Mouse (Mus musculus): ENCODE data around the gene Map2k4. TPM values are rescaled to one million over a fixed set of nuclear protein-coding genes. Genes with fewer than 3 reads are reported as not detected.

Map2k4 gene
- polyA plus RNA-seq, 1 experiment from 2014 or later = 68.8 TPM

GRCm38 (mm10) chr11:65801899-65802298 lies 13.8 kb upstream of the Map2k4 start:
- Histone ChIP-seq H3K4me1 (replicated peaks) (no peaks in the 10 kb centered on the region), H3K27me3 (0 out of 2 replicates have a peak, but pooled peaks cover 2% of the 10 kb centered on the region), H3K4me3 (replicated peaks) (no peak overlapping the region), H3K27ac (no peak overlapping the region), H3K9me3 (no peaks in the 10 kb centered on the region), H3K9ac (replicated peaks) (no peak overlapping the region), H3K36me3 (no peaks in the 10 kb centered on the region), H3K4me2 (no peak overlapping the region)
- WGBS = 63% methylated on average over 3 of the region's 3 CpGs
- ATAC-seq (ENCODE audit: insufficient number of reproducible peaks, insufficient read depth, low FRiP score, low TSS enrichment, low read depth) = no peak

GRCm38 (mm10) chr11:65795896-65796295 lies 7.8 kb upstream of the Map2k4 start:
- H3K36me3 ChIP-seq = no peaks in the 10 kb centered on the region
- WGBS = 77% methylated on average over 1 of the region's 1 CpGs
- no peak for ATAC-seq (ENCODE audit: insufficient number of reproducible peaks, insufficient read depth, low FRiP score, low TSS enrichment, low read depth)

GRCm38 (mm10) chr11:65794428-65795219 lies 6.5 kb upstream of the Map2k4 start:
- no peak overlapping the region for H3K4me3 ChIP-seq (replicated peaks)
- ATAC-seq (ENCODE audit: insufficient number of reproducible peaks, insufficient read depth, low FRiP score, low TSS enrichment, low read depth) = no peak
- no peaks in the 10 kb centered on the region for H3K27me3 ChIP-seq
- WGBS = 76% methylated on average over 10 of the region's 10 CpGs
- no peaks in the 10 kb centered on the region for H3K36me3 ChIP-seq
- no peak overlapping the region for H3K4me2 ChIP-seq
- no peaks in the 10 kb centered on the region for H3K9me3 ChIP-seq
- H3K27ac ChIP-seq = no peak overlapping the region
- H3K4me1 ChIP-seq (replicated peaks) = no peaks in the 10 kb centered on the region
- no peak overlapping the region for H3K9ac ChIP-seq (replicated peaks)

More at GRCm38 (mm10) chr11:65795896-65796295, 7.8 kb upstream of the Map2k4 start:
- H3K27ac ChIP-seq = no peak overlapping the region
- H3K4me3 ChIP-seq (replicated peaks) = no peak overlapping the region
- H3K9ac ChIP-seq (replicated peaks) = no peak overlapping the region
- no peaks in the 10 kb centered on the region for H3K27me3 ChIP-seq
- H3K4me1 ChIP-seq (replicated peaks) = no peaks in the 10 kb centered on the region
- no peak overlapping the region for H3K4me2 ChIP-seq
- no peaks in the 10 kb centered on the region for H3K9me3 ChIP-seq

GRCm38 (mm10) chr11:65787421-65788151 lies 511 bp downstream of the Map2k4 start:
- ATAC-seq (ENCODE audit: insufficient number of reproducible peaks, insufficient read depth, low FRiP score, low TSS enrichment, low read depth) = peak; percentile 84
- Histone ChIP-seq H3K9me3 (no peaks in the 10 kb centered on the region), H3K27me3 (no peaks in the 10 kb centered on the region), H3K4me3 (replicated peaks) (peak overlapping the region; percentile 97), H3K9ac (replicated peaks) (peak overlapping the region; percentile 99), H3K36me3 (no peaks in the 10 kb centered on the region), H3K27ac (peak overlapping the region; percentile 93), H3K4me1 (replicated peaks) (peaks cover 11% of the 10 kb centered on the region), H3K4me2 (peak overlapping the region; percentile 75)
- under 1% methylated on average over 71 of the region's 71 CpGs for WGBS

GRCm38 (mm10) chr11:65786160-65786559 lies 1.9 kb downstream of the Map2k4 start:
- Histone ChIP-seq H3K4me2 (peak overlapping the region; percentile 75), H3K9me3 (no peaks in the 10 kb centered on the region), H3K36me3 (peaks cover under 1% of the 10 kb centered on the region; the same call in 1 of the 2 replicates), H3K4me1 (replicated peaks) (peaks cover 11% of the 10 kb centered on the region), H3K27me3 (no peaks in the 10 kb centered on the region), H3K4me3 (replicated peaks) (no peak overlapping the region), H3K9ac (replicated peaks) (no peak overlapping the region), H3K27ac (no peak overlapping the region)
- 89% methylated on average over 2 of the region's 2 CpGs for WGBS
- ATAC-seq (ENCODE audit: insufficient number of reproducible peaks, insufficient read depth, low FRiP score, low TSS enrichment, low read depth) = no peak

GRCm38 (mm10) chr11:65781596-65781995 lies 6.5 kb downstream of the Map2k4 start:
- ATAC-seq (ENCODE audit: insufficient number of reproducible peaks, insufficient read depth, low FRiP score, low TSS enrichment, low read depth) = no peak
- WGBS = 92% methylated on average over 3 of the region's 3 CpGs
- no peak overlapping the region for H3K4me3 ChIP-seq (replicated peaks)
- peaks cover 19% of the 10 kb centered on the region for H3K36me3 ChIP-seq
- H3K4me2 ChIP-seq = no peak overlapping the region
- H3K27me3 ChIP-seq = no peaks in the 10 kb centered on the region
- H3K9me3 ChIP-seq = no peaks in the 10 kb centered on the region
- no peak overlapping the region for H3K27ac ChIP-seq
- no peak overlapping the region for H3K9ac ChIP-seq (replicated peaks)
- peaks cover 16% of the 10 kb centered on the region for H3K4me1 ChIP-seq (replicated peaks)

- Histone ChIP-seq H3K4me1 (replicated peaks) (peaks cover 11% of the 10 kb centered on the region), H3K4me3 (replicated peaks) (no peak overlapping the region), H3K36me3 (peaks cover 19% of the 10 kb centered on the region), H3K9me3 (no peaks in the 10 kb centered on the region), H3K4me2 (no peak overlapping the region), H3K27me3 (no peaks in the 10 kb centered on the region), H3K27ac (no peak overlapping the region), H3K9ac (replicated peaks) (no peak overlapping the region)
- ATAC-seq (ENCODE audit: insufficient number of reproducible peaks, insufficient read depth, low FRiP score, low TSS enrichment, low read depth) = no peak
- WGBS = 100% methylated on average over 1 of the region's 1 CpGs
Measured at GRCm38 (mm10) chr11:65779578-65779977, 8.5 kb downstream of the Map2k4 start.

- Histone ChIP-seq H3K4me2 (no peak overlapping the region), H3K9me3 (no peaks in the 10 kb centered on the region), H3K4me1 (replicated peaks) (peaks cover 11% of the 10 kb centered on the region), H3K4me3 (replicated peaks) (no peak overlapping the region), H3K27ac (no peak overlapping the region), H3K27me3 (no peaks in the 10 kb centered on the region), H3K9ac (replicated peaks) (no peak overlapping the region), H3K36me3 (peaks cover 19% of the 10 kb centered on the region)
- ATAC-seq (ENCODE audit: insufficient number of reproducible peaks, insufficient read depth, low FRiP score, low TSS enrichment, low read depth) = no peak
- WGBS = 89% methylated on average over 1 of the region's 1 CpGs
Measured at GRCm38 (mm10) chr11:65779066-65779465, 9.0 kb downstream of the Map2k4 start.

- Histone ChIP-seq H3K4me3 (replicated peaks) (no peak overlapping the region), H3K36me3 (peaks cover 19% of the 10 kb centered on the region), H3K27ac (no peak overlapping the region), H3K27me3 (no peaks in the 10 kb centered on the region), H3K4me1 (replicated peaks) (peaks cover 16% of the 10 kb centered on the region), H3K9ac (replicated peaks) (no peak overlapping the region), H3K9me3 (no peaks in the 10 kb centered on the region), H3K4me2 (no peak overlapping the region)
- no peak for ATAC-seq (ENCODE audit: insufficient number of reproducible peaks, insufficient read depth, low FRiP score, low TSS enrichment, low read depth)
- WGBS = 65% methylated on average over 5 of the region's 5 CpGs
Measured at GRCm38 (mm10) chr11:65777810-65778209, 10.3 kb downstream of the Map2k4 start.

GRCm38 (mm10) chr11:65776906-65777611 lies 11.0 kb downstream of the Map2k4 start:
- Histone ChIP-seq H3K4me3 (replicated peaks) (no peak overlapping the region), H3K4me2 (no peak overlapping the region), H3K4me1 (replicated peaks) (peaks cover 16% of the 10 kb centered on the region), H3K27ac (no peak overlapping the region), H3K27me3 (no peaks in the 10 kb centered on the region), H3K36me3 (peaks cover 19% of the 10 kb centered on the region), H3K9ac (replicated peaks) (no peak overlapping the region), H3K9me3 (no peaks in the 10 kb centered on the region)
- 64% methylated on average over 2 of the region's 2 CpGs for WGBS
- no peak for ATAC-seq (ENCODE audit: insufficient number of reproducible peaks, insufficient read depth, low FRiP score, low TSS enrichment, low read depth)
